Mouse (Mus musculus) embryonic facial prominence, embryonic 12.5 days (tissue): ENCODE measurements around the gene Slit1. TPM values are rescaled to one million over a fixed set of nuclear protein-coding genes. Genes with fewer than 3 reads are reported as not detected.

Experiments
- ATAC-seq: fragments of 200-750 bp; cut with Nextera tagmentation; 2 replicates; pipeline ENCODE4 v1.8.0; 2017; ENCODE audit not compliant: insufficient number of reproducible peaks, insufficient read depth, low FRiP score, low TSS enrichment
- H3K27ac ChIP-seq: fragments of 300-500 bp; sonication (generic); 2 replicates; pipeline ENCODE4 v1.5.1; 2016; ENCODE audit warnings: mild to moderate bottlenecking
- H3K27me3 ChIP-seq: fragments of 300-500 bp; sonication (generic); 2 replicates; pipeline ENCODE4 v1.6.1; 2016; ENCODE audit warnings: mild to moderate bottlenecking, moderate library complexity
- H3K36me3 ChIP-seq: fragments of 300-500 bp; sonication (generic); 2 replicates; pipeline ENCODE4 v1.6.1; 2016; ENCODE audit warnings: mild to moderate bottlenecking
- H3K4me1 ChIP-seq: fragments of 300-500 bp; sonication (generic); 2 replicates; pipeline ENCODE4 v1.6.1; 2016
- H3K4me2 ChIP-seq: fragments of 300-500 bp; sonication (generic); replicated peaks from 2 replicates; pipeline ENCODE4 v1.6.1; 2016; ENCODE audit warnings: mild to moderate bottlenecking, moderate library complexity
- H3K4me3 ChIP-seq: fragments of 300-500 bp; sonication (generic); 2 replicates; pipeline ENCODE4 v1.5.1; 2016; ENCODE audit warnings: mild to moderate bottlenecking
- H3K9ac ChIP-seq: fragments of 300-500 bp; sonication (generic); 2 replicates; pipeline ENCODE4 v1.6.1; 2016; ENCODE audit warnings: mild to moderate bottlenecking, moderate library complexity
- H3K9me3 ChIP-seq: fragments of 300-500 bp; sonication (generic); 2 replicates; pipeline ENCODE4 v1.6.1; 2016; ENCODE audit warnings: mild to moderate bottlenecking, moderate library complexity
- WGBS: fragments of 180-500 bp; shearing (Covaris S2); methylation state at CpG from one replicate; pipeline ENCODE4 v1.1.7; 2016; 5-methylcytosine and 5-hydroxymethylcytosine counted together
- polyA plus RNA-seq: library from polyadenylated mRNA; unstranded; fragments of >200 nt; fragmentation: Nextera tagmentation; extraction: Ambion mirVana; gene quantifications from 2 replicates; pipeline ENCODE4 v1.2.1, GENCODE M21; 2016

Slit1 gene
- polyA plus RNA-seq, 1 experiment from 2014 or later, result 1.4 TPM

- H3K9me3 ChIP-seq, result no peaks in the 10 kb centered on the region
- 0 out of 2 replicates have a peak, but pooled peaks cover 4% of the 10 kb centered on the region for H3K4me1 ChIP-seq
- peaks cover 10% of the 10 kb centered on the region; the same call in 1 of the 2 replicates for H3K27me3 ChIP-seq
- 44% methylated on average over 16 of the region's 16 CpGs for WGBS
- ATAC-seq, result no peak
- no peak overlapping the region for H3K9ac ChIP-seq
- H3K4me3 ChIP-seq, result no peak overlapping the region
- H3K27ac ChIP-seq, result no peak overlapping the region
- H3K36me3 ChIP-seq, result no peaks in the 10 kb centered on the region
- no peak overlapping the region; the same call in 1 of the 2 replicates for H3K4me2 ChIP-seq
These were observed 96.4 kb downstream of the Slit1 start for GRCm38 (mm10) chr19:41646947-41647631.

GRCm38 (mm10) chr19:41643010-41643409, 100.5 kb downstream of the Slit1 start:
- no peak overlapping the region for H3K27ac ChIP-seq
- ATAC-seq, result no peak
- no peaks in the 10 kb centered on the region for H3K27me3 ChIP-seq
- H3K4me2 ChIP-seq, result no peak overlapping the region
- H3K9me3 ChIP-seq, result no peaks in the 10 kb centered on the region
- WGBS, result 68% methylated on average over 11 of the region's 11 CpGs
- H3K4me1 ChIP-seq, result 0 out of 2 replicates have a peak, but pooled peaks cover 4% of the 10 kb centered on the region
- H3K36me3 ChIP-seq, result no peaks in the 10 kb centered on the region
- H3K4me3 ChIP-seq, result no peak overlapping the region
- no peak overlapping the region for H3K9ac ChIP-seq

GRCm38 (mm10) chr19:41634999-41635398, 108.5 kb downstream of the Slit1 start:
- Histone ChIP-seq H3K4me1 (no peaks in the 10 kb centered on the region), H3K4me3 (no peak overlapping the region), H3K9ac (no peak overlapping the region), H3K36me3 (no peaks in the 10 kb centered on the region), H3K27ac (no peak overlapping the region), H3K9me3 (no peaks in the 10 kb centered on the region), H3K27me3 (0 out of 2 replicates have a peak, but pooled peaks cover 3% of the 10 kb centered on the region), H3K4me2 (no peak overlapping the region)
- ATAC-seq, result no peak
- WGBS, result 67% methylated on average over 6 of the region's 6 CpGs

- Histone ChIP-seq H3K36me3 (no peaks in the 10 kb centered on the region), H3K4me3 (no peak overlapping the region), H3K9ac (no peak overlapping the region), H3K4me2 (no peak overlapping the region), H3K27me3 (0 out of 2 replicates have a peak, but pooled peaks cover 3% of the 10 kb centered on the region), H3K27ac (no peak overlapping the region), H3K4me1 (no peaks in the 10 kb centered on the region), H3K9me3 (no peaks in the 10 kb centered on the region)
- no peak for ATAC-seq
- WGBS, result 89% methylated on average over 10 of the region's 10 CpGs
These were observed 109.4 kb downstream of the Slit1 start for GRCm38 (mm10) chr19:41634099-41634498.

- ATAC-seq, result no peak
These were observed 113.9 kb downstream of the Slit1 start for GRCm38 (mm10) chr19:41629532-41629931.

GRCm38 (mm10) chr19:41628970-41629369, 114.5 kb downstream of the Slit1 start:
- Histone ChIP-seq H3K27me3 (no peaks in the 10 kb centered on the region), H3K36me3 (no peaks in the 10 kb centered on the region), H3K9ac (no peak overlapping the region), H3K4me2 (no peak overlapping the region), H3K4me1 (no peaks in the 10 kb centered on the region), H3K9me3 (no peaks in the 10 kb centered on the region), H3K4me3 (no peak overlapping the region), H3K27ac (no peak overlapping the region)
- no peak for ATAC-seq
- 86% methylated on average over 11 of the region's 11 CpGs for WGBS

More at GRCm38 (mm10) chr19:41629532-41629931, 113.9 kb downstream of the Slit1 start:
- Histone ChIP-seq H3K4me2 (no peak overlapping the region), H3K27me3 (0 out of 2 replicates have a peak, but pooled peaks cover 2% of the 10 kb centered on the region), H3K36me3 (no peaks in the 10 kb centered on the region), H3K27ac (no peak overlapping the region), H3K4me1 (no peaks in the 10 kb centered on the region), H3K4me3 (no peak overlapping the region), H3K9me3 (no peaks in the 10 kb centered on the region), H3K9ac (no peak overlapping the region)
- WGBS, result 39% methylated on average over 5 of the region's 5 CpGs

GRCm38 (mm10) chr19:41620366-41621092, 122.9 kb downstream of the Slit1 start:
- Histone ChIP-seq H3K4me2 (no peak overlapping the region), H3K4me1 (peaks cover 31% of the 10 kb centered on the region), H3K27me3 (peaks cover 19% of the 10 kb centered on the region), H3K27ac (no peak overlapping the region), H3K4me3 (no peak overlapping the region), H3K9me3 (no peaks in the 10 kb centered on the region), H3K9ac (no peak overlapping the region), H3K36me3 (no peaks in the 10 kb centered on the region)
- ATAC-seq, result no peak
- WGBS, result 83% methylated on average over 14 of the region's 14 CpGs

- Histone ChIP-seq H3K4me2 (no peak overlapping the region), H3K36me3 (no peaks in the 10 kb centered on the region), H3K9me3 (no peaks in the 10 kb centered on the region), H3K4me3 (no peak overlapping the region), H3K27me3 (peaks cover 31% of the 10 kb centered on the region), H3K9ac (no peak overlapping the region), H3K4me1 (peaks cover 33% of the 10 kb centered on the region), H3K27ac (no peak overlapping the region)
- ATAC-seq, result no peak
- 62% methylated on average over 19 of the region's 19 CpGs for WGBS
These were observed 124.6 kb downstream of the Slit1 start for GRCm38 (mm10) chr19:41618771-41619385.

GRCm38 (mm10) chr19:41618153-41618657, 125.3 kb downstream of the Slit1 start:
- ATAC-seq, result no peak
- H3K27me3 ChIP-seq, result peaks cover 31% of the 10 kb centered on the region

GRCm38 (mm10) chr19:41617102-41617501, 126.4 kb downstream of the Slit1 start:
- 36% methylated on average over 13 of the region's 13 CpGs for WGBS
- no peak for ATAC-seq
- no peak overlapping the region for H3K9ac ChIP-seq
- H3K4me1 ChIP-seq, result peaks cover 43% of the 10 kb centered on the region
- H3K4me3 ChIP-seq, result no peak overlapping the region
- H3K4me2 ChIP-seq, result no peak overlapping the region
- no peaks in the 10 kb centered on the region for H3K9me3 ChIP-seq
- no peaks in the 10 kb centered on the region for H3K36me3 ChIP-seq
- H3K27me3 ChIP-seq, result peaks cover 31% of the 10 kb centered on the region
- no peak overlapping the region for H3K27ac ChIP-seq

More at GRCm38 (mm10) chr19:41618153-41618657, 125.3 kb downstream of the Slit1 start:
- H3K27ac ChIP-seq, result no peak overlapping the region
- H3K4me3 ChIP-seq, result no peak overlapping the region
- no peaks in the 10 kb centered on the region for H3K36me3 ChIP-seq
- no peak overlapping the region for H3K4me2 ChIP-seq
- H3K9me3 ChIP-seq, result no peaks in the 10 kb centered on the region
- 25% methylated on average over 6 of the region's 6 CpGs for WGBS
- no peak overlapping the region for H3K9ac ChIP-seq
- peaks cover 40% of the 10 kb centered on the region for H3K4me1 ChIP-seq

GRCm38 (mm10) chr19:41616274-41616673, 127.2 kb downstream of the Slit1 start:
- no peak for ATAC-seq
- no peaks in the 10 kb centered on the region for H3K36me3 ChIP-seq
- peaks cover 31% of the 10 kb centered on the region for H3K27me3 ChIP-seq
- no peak overlapping the region for H3K9ac ChIP-seq
- 62% methylated on average over 6 of the region's 6 CpGs for WGBS
- no peaks in the 10 kb centered on the region for H3K9me3 ChIP-seq
- no peak overlapping the region for H3K27ac ChIP-seq
- peaks cover 43% of the 10 kb centered on the region for H3K4me1 ChIP-seq
- no peak overlapping the region for H3K4me2 ChIP-seq
- H3K4me3 ChIP-seq, result no peak overlapping the region
